Mouse (Mus musculus) C2C12 (cell line): ENCODE data around the gene Ankrd34b. TPM values are rescaled to one million over a fixed set of nuclear protein-coding genes. Genes with fewer than 3 reads are reported as not detected.

Experiments
- H3K27me3 ChIP-seq: one replicate; pipeline ENCODE4 v1.6.1; 2011; ENCODE audit not compliant: control insufficient read depth, insufficient read depth, insufficient read length
- H3K36me3 ChIP-seq: one replicate; pipeline ENCODE4 v1.6.1; 2011; ENCODE audit not compliant: control insufficient read depth, insufficient read depth
- H3K4me3 ChIP-seq: one replicate; pipeline ENCODE4 v1.5.1; 2011; ENCODE audit warnings: mild to moderate bottlenecking, control low read depth; ENCODE audit not compliant: poor library complexity, insufficient read depth, severe bottlenecking
- H3K79me2 ChIP-seq: one replicate; pipeline ENCODE4 v1.6.1; 2011; ENCODE audit not compliant: control insufficient read depth, insufficient read depth
- H3K79me3 ChIP-seq: one replicate; pipeline ENCODE4 v1.6.1; 2011; ENCODE audit warnings: low read depth, control low read depth
- H3ac ChIP-seq: one replicate; pipeline ENCODE3; 2011; ENCODE audit warnings: low read depth; ENCODE audit not compliant: control insufficient read depth, insufficient read length
- CEBPB ChIP-seq: IDR thresholded peaks from one replicate; pipeline ENCODE4 v1.6.1; 2011; ENCODE audit warnings: low read depth, mild to moderate bottlenecking, control low read depth, moderate library complexity
- CTCF ChIP-seq: IDR thresholded peaks from one replicate; pipeline ENCODE4 v1.5.1; 2011; ENCODE audit not compliant: control insufficient read depth, insufficient read depth, insufficient read length
- FOSL1 ChIP-seq: IDR thresholded peaks from one replicate; pipeline ENCODE4 v1.8.0; 2011; ENCODE audit warnings: mild to moderate bottlenecking, low read length; ENCODE audit not compliant: poor library complexity, insufficient read depth, severe bottlenecking
- MAX ChIP-seq: IDR thresholded peaks from one replicate; pipeline ENCODE4 v1.6.1; 2011; ENCODE audit warnings: mild to moderate bottlenecking, control low read depth
- MYOD1 ChIP-seq: IDR thresholded peaks from one replicate; pipeline ENCODE4 v1.6.1; 2011; ENCODE audit warnings: low read depth; ENCODE audit not compliant: control insufficient read depth, insufficient read length
- MYOG ChIP-seq: IDR thresholded peaks from one replicate; pipeline ENCODE4 v1.6.1; 2011; ENCODE audit not compliant: control insufficient read depth, insufficient read length; ENCODE audit errors: extremely low read depth
- USF1 ChIP-seq: IDR thresholded peaks from one replicate; pipeline ENCODE4 v1.6.1; 2011; ENCODE audit warnings: low read depth, mild to moderate bottlenecking, control low read depth, moderate library complexity
- long read RNA-seq, 2 experiments: library from polyadenylated mRNA; unstranded; transcript quantifications; one replicate each; pipeline ENCODE4 v2.0.0; 2019 to 2020
- polyA plus RNA-seq: library from polyadenylated mRNA; unstranded; fragments of >200 nt; fragmentation: generic; extraction: Trizol; gene quantifications from one replicate; pipeline ENCODE4 v1.2.1, GENCODE M21; 2012; ENCODE audit warnings: missing spikeins

Ankrd34b gene
- not detected for polyA plus RNA-seq
- long read RNA-seq, experiment 1 = 0 reads
- long read RNA-seq, experiment 2 = 0 reads

DNA sequence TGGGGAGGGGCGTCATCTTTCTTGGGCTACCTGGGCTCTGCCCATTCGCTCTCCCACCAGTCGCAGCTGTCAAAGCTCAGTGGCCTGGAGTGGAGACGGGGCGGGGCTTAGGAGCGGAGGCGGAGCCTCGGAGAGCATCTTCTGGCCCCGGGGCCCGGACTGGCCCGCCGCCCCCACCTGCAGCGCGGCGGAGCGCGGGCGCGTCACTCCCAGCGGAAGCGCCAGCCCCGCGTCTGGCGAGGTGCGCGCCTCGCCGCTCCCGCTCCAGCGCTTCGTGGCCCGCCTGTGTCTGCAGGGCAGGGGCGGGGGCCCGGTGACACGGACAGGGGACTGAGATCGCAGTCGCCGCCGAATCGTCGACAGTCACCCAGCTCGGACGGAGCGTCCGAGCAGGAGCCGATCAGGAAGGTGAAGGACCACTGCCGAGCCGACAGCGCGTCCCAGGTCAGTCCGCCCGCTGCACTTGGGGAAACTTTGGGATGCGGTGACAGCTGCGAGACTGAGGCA, at the start of gene Ankrd34b:
Gene Ankrd34b (plus strand): TSS at position 139 of the 507 bp plus-strand sequence.
- Histone ChIP-seq H3K27me3 (peaks cover 37% of the 10 kb centered on the region), H3K79me2 (no peaks in the 10 kb centered on the region), H3K4me3 (no peak within 1 kb of the TSS), H3K36me3 (no peaks in the 10 kb centered on the region), H3K79me3 (no peaks in the 10 kb centered on the region), H3ac (no peak within 1 kb of the TSS)
- no peak for TF ChIP-seq CTCF
- TF ChIP-seq FOSL1 = no peak
- TF ChIP-seq MAX = no peak
- TF ChIP-seq USF1 = no peak
- no peak for TF ChIP-seq MYOD1
- TF ChIP-seq MYOG = no peak
- TF ChIP-seq CEBPB = no peak

- no peaks in the 10 kb centered on the region for H3K27me3 ChIP-seq
- H3K36me3 ChIP-seq = peaks cover 12% of the 10 kb centered on the region
- no peaks in the 10 kb centered on the region for H3K79me3 ChIP-seq
- no peak overlapping the region for H3K4me3 ChIP-seq
- H3ac ChIP-seq = no peak overlapping the region
- no peak for TF ChIP-seq MAX
- no peak for TF ChIP-seq CTCF
- no peak for TF ChIP-seq MYOG
- no peak for TF ChIP-seq CEBPB
- no peak for TF ChIP-seq USF1
- no peak for TF ChIP-seq MYOD1
- TF ChIP-seq FOSL1 = no peak
- no peaks in the 10 kb centered on the region for H3K79me2 ChIP-seq
Measured at GRCm38 (mm10) chr13:92387367-92387766, 38.3 kb upstream of the Ankrd34b start.

DNA sequence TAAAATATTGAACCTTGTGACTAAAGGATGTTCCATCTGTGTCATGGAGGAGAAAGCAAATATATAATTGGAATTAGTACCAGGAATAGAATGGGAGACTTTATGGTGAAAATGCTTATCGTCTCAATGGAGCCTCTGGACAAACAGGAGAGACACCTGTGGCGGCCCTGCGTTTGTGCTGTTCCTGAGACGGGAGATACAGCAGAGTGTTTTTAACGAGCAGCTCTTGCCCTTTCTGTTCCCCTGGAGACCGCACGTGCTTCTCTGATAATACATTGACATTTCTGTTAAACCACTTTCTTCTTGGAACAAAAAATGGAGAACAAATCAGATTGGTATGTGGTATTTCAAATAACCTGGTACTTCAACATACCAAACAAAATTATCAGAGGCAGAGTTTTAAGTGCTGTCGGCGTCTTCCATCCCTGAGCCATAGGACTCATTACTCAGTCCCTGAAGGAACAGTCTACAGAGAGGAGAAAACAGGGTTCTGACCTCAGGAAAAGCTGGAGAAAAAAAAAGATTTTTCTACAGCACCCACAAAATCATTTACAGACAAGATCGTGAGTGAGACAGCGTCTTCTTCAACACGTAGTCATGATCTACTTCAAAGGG, 32.5 kb upstream of the Ankrd34b start:
- no peaks in the 10 kb centered on the region for H3K79me2 ChIP-seq
- TF ChIP-seq CEBPB (no peak), MYOG (no peak), MAX (no peak), FOSL1 (no peak), USF1 (no peak), MYOD1 (no peak), CTCF (no peak)
- H3ac ChIP-seq = no peak overlapping the region
- H3K36me3 ChIP-seq = no peaks in the 10 kb centered on the region
- H3K27me3 ChIP-seq = no peaks in the 10 kb centered on the region
- H3K79me3 ChIP-seq = no peaks in the 10 kb centered on the region
- no peak overlapping the region for H3K4me3 ChIP-seq

- H3K79me2 ChIP-seq = no peaks in the 10 kb centered on the region
- H3ac ChIP-seq = no peak overlapping the region
- H3K36me3 ChIP-seq = no peaks in the 10 kb centered on the region
- H3K79me3 ChIP-seq = no peaks in the 10 kb centered on the region
- no peak overlapping the region for H3K4me3 ChIP-seq
- no peaks in the 10 kb centered on the region for H3K27me3 ChIP-seq
- TF ChIP-seq CEBPB (no peak), MYOG (no peak), CTCF (no peak), MYOD1 (no peak), FOSL1 (no peak), MAX (no peak)
Measured at GRCm38 (mm10) chr13:92398491-92399384, 27.0 kb upstream of the Ankrd34b start.

- no peak overlapping the region for H3ac ChIP-seq
- H3K79me2 ChIP-seq = no peaks in the 10 kb centered on the region
- H3K79me3 ChIP-seq = no peaks in the 10 kb centered on the region
- no peak overlapping the region for H3K4me3 ChIP-seq
- H3K36me3 ChIP-seq = no peaks in the 10 kb centered on the region
- no peaks in the 10 kb centered on the region for H3K27me3 ChIP-seq
- no peak for TF ChIP-seq FOSL1
- TF ChIP-seq USF1 = no peak
Measured at GRCm38 (mm10) chr13:92402063-92402462, 23.6 kb upstream of the Ankrd34b start.
